Mouse (Mus musculus): ENCODE measurements around the gene Picalm. TPM values are rescaled to one million over a fixed set of nuclear protein-coding genes. Genes with fewer than 3 reads are reported as not detected.
"Not testable (repeated sequence)": the region's sequence is repeated elsewhere in the genome, so short reads cannot be mapped to it uniquely, and the experiment has no call there.

Gene Picalm
- polyA plus RNA-seq, 1 experiment from 2014 or later = 53.9 TPM

DNA sequence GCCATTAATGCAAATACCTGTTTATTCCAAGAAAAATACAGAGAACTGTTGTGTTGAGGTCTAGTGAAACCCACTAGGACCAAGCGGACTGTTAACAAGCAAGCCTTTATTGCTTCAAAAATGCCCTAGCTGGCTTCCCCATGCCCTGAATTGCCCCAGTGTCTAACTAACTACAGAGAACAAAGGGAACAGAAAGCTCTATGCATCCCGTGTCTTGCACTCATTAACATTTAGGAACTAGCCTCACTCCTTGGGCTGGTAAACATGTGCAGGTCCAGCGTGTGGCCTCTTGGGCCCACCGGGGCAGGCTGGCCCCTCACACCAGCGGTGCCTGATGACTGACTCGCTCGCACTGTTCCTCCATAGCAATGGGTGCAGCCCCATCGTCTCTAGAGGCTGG is 86.5 kb downstream of the Picalm start:
- Histone ChIP-seq H3K27me3 (ENCODE audit: control insufficient read depth, insufficient read depth, low read length) (no peaks in the 10 kb centered on the region), H3K27ac (no peak overlapping the region), H3K4me2 (replicated peaks) (no peak overlapping the region), H3K36me3 (replicated peaks; ENCODE audit: control insufficient read depth, insufficient read depth) (no peaks in the 10 kb centered on the region), H3K9ac (no peak overlapping the region), H3K4me3 (replicated peaks; ENCODE audit: low read length) (no peak overlapping the region), H3K4me1 (replicated peaks; ENCODE audit: control insufficient read depth, insufficient read depth, low read length) (no peaks in the 10 kb centered on the region), H3K9me3 (ENCODE audit: control insufficient read depth, low read length) (no peaks in the 10 kb centered on the region)
- DNase-seq (ENCODE audit: low spot score) (no peak), ATAC-seq (ENCODE audit: low FRiP score) (no peak; the same call in 1 of the 2 replicates)
- 57% methylated on average over 8 of the region's 8 CpGs for WGBS

GRCm38 (mm10) chr7:90218122-90218521 is 88.1 kb downstream of the Picalm start:
- Histone ChIP-seq H3K27me3 (ENCODE audit: control insufficient read depth, insufficient read depth, low read length) (no peaks in the 10 kb centered on the region), H3K4me2 (replicated peaks) (no peak overlapping the region), H3K4me3 (replicated peaks; ENCODE audit: low read length) (no peak overlapping the region), H3K27ac (no peak overlapping the region), H3K4me1 (replicated peaks; ENCODE audit: control insufficient read depth, insufficient read depth, low read length) (no peaks in the 10 kb centered on the region), H3K9me3 (ENCODE audit: control insufficient read depth, low read length) (no peaks in the 10 kb centered on the region), H3K9ac (no peak overlapping the region), H3K36me3 (replicated peaks; ENCODE audit: control insufficient read depth, insufficient read depth) (no peaks in the 10 kb centered on the region)
- WGBS = 86% methylated on average over 5 of the region's 5 CpGs
- no peak for DNase-seq (ENCODE audit: low spot score)
- ATAC-seq (ENCODE audit: low FRiP score) = no peak

DNA sequence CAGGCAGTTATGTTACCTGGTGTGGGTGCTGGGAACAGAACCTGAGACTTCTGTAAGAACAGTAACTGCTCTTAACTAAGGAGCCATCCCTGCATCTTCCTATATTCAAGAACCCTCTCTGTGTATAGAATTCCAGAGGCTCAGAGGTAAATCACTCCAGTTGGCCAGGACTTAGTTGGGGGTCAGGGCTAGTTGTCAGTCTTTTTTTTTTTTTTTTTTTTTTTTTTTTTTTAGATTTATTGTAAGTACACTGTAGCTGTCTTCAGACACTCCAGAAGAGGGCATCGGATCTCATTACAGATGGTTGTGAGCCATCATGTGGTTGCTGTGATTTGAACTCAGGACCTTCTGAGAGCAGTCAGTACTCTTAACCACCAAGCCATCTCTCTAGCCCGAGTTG is 91.5 kb downstream of the Picalm start:
- no peaks in the 10 kb centered on the region for H3K36me3 ChIP-seq (replicated peaks; ENCODE audit: control insufficient read depth, insufficient read depth)
- no peak for ATAC-seq (ENCODE audit: low FRiP score)
- no peaks in the 10 kb centered on the region for H3K9me3 ChIP-seq (ENCODE audit: control insufficient read depth, low read length)
- 83% methylated on average over 2 of the region's 2 CpGs for WGBS
- H3K4me1 ChIP-seq (replicated peaks; ENCODE audit: control insufficient read depth, insufficient read depth, low read length) = no peaks in the 10 kb centered on the region
- H3K9ac ChIP-seq = no peak overlapping the region
- no peaks in the 10 kb centered on the region for H3K27me3 ChIP-seq (ENCODE audit: control insufficient read depth, insufficient read depth, low read length)
- H3K4me2 ChIP-seq (replicated peaks) = no peak overlapping the region
- no peak overlapping the region for H3K27ac ChIP-seq
- DNase-seq (ENCODE audit: low spot score) = no peak
- no peak overlapping the region for H3K4me3 ChIP-seq (replicated peaks; ENCODE audit: low read length)

- H3K4me1 ChIP-seq (replicated peaks; ENCODE audit: control insufficient read depth, insufficient read depth, low read length) = no peaks in the 10 kb centered on the region
Observed at GRCm38 (mm10) chr7:90228075-90228474, 98.1 kb downstream of the Picalm start.

GRCm38 (mm10) chr7:90228884-90229283 is 98.9 kb downstream of the Picalm start:
- not testable (repeated sequence) for H3K27ac ChIP-seq; H3K36me3 ChIP-seq (replicated peaks; ENCODE audit: control insufficient read depth, insufficient read depth); H3K4me1 ChIP-seq (replicated peaks; ENCODE audit: control insufficient read depth, insufficient read depth, low read length); H3K9ac ChIP-seq; H3K9me3 ChIP-seq (ENCODE audit: control insufficient read depth, low read length); H3K4me2 ChIP-seq (replicated peaks); H3K4me3 ChIP-seq (replicated peaks; ENCODE audit: low read length); H3K27me3 ChIP-seq (ENCODE audit: control insufficient read depth, insufficient read depth, low read length); DNase-seq (ENCODE audit: low spot score); ATAC-seq (ENCODE audit: low FRiP score)

More at GRCm38 (mm10) chr7:90228075-90228474, 98.1 kb downstream of the Picalm start:
- Histone ChIP-seq H3K9me3 (ENCODE audit: control insufficient read depth, low read length) (no peaks in the 10 kb centered on the region), H3K4me2 (replicated peaks) (no peak overlapping the region), H3K9ac (no peak overlapping the region), H3K36me3 (replicated peaks; ENCODE audit: control insufficient read depth, insufficient read depth) (no peaks in the 10 kb centered on the region), H3K4me3 (replicated peaks; ENCODE audit: low read length) (no peak overlapping the region), H3K27ac (no peak overlapping the region), H3K27me3 (ENCODE audit: control insufficient read depth, insufficient read depth, low read length) (no peaks in the 10 kb centered on the region)
- ATAC-seq (ENCODE audit: low FRiP score) (no peak), DNase-seq (ENCODE audit: low spot score) (no peak)
- 89% methylated on average over 4 of the region's 4 CpGs for WGBS

DNA sequence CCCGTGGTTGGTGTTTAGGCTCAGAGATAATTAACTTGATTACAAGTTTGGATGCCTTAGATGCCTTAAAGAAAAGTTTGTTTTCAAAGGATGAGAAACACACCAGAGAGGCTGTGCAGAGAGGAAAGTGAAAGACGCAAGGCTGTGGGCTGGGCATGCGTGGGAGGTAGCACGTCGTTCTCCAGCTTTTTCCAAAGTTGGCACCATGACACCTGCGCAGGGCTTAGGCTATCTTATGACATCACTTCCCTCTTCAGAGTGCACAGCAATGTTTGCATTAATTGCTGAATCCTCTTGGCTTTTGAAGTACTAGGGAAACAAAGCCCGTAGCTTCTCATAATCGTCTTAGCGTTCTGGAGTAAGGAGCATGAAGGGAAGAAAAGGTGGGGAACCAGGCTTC is 101.4 kb downstream of the Picalm start:
- H3K9me3 ChIP-seq (ENCODE audit: control insufficient read depth, low read length) = no peaks in the 10 kb centered on the region
- no peak for ATAC-seq (ENCODE audit: low FRiP score)
- no peaks in the 10 kb centered on the region for H3K4me1 ChIP-seq (replicated peaks; ENCODE audit: control insufficient read depth, insufficient read depth, low read length)
- H3K27me3 ChIP-seq (ENCODE audit: control insufficient read depth, insufficient read depth, low read length) = no peaks in the 10 kb centered on the region
- WGBS = 84% methylated on average over 9 of the region's 9 CpGs
- no peak overlapping the region for H3K4me3 ChIP-seq (replicated peaks; ENCODE audit: low read length)
- no peak overlapping the region for H3K4me2 ChIP-seq (replicated peaks)
- H3K9ac ChIP-seq = no peak overlapping the region
- no peaks in the 10 kb centered on the region for H3K36me3 ChIP-seq (replicated peaks; ENCODE audit: control insufficient read depth, insufficient read depth)
- no peak overlapping the region for H3K27ac ChIP-seq
- no peak for DNase-seq (ENCODE audit: low spot score)

DNA sequence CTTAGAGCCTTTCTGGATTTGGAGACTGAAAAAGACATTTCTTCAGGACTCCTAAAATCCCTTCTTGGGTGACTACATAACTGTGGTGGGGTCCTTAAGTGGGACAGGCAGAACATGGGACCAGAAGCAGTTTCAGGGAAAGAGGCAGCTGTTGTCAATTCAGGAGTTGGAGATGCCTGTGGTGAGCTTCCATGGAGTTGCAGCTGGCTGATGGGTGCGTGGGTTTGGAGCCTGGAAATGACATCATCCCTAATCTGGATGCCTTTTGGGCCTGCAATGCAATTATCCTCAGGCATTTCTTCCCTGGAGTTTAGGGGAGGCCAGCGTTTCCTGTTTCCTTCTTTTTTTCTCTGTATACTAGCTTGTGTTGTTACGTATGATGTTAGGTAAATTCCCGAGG is 103.9 kb downstream of the Picalm start:
- DNase-seq (ENCODE audit: low spot score) (no peak), ATAC-seq (ENCODE audit: low FRiP score) (no peak)
- H3K9ac ChIP-seq = no peak overlapping the region
- no peaks in the 10 kb centered on the region for H3K4me1 ChIP-seq (replicated peaks; ENCODE audit: control insufficient read depth, insufficient read depth, low read length)
- H3K27me3 ChIP-seq (ENCODE audit: control insufficient read depth, insufficient read depth, low read length) = no peaks in the 10 kb centered on the region
- H3K4me2 ChIP-seq (replicated peaks) = no peak overlapping the region
- 70% methylated on average over 4 of the region's 4 CpGs for WGBS
- no peaks in the 10 kb centered on the region for H3K36me3 ChIP-seq (replicated peaks; ENCODE audit: control insufficient read depth, insufficient read depth)
- no peak overlapping the region for H3K4me3 ChIP-seq (replicated peaks; ENCODE audit: low read length)
- no peaks in the 10 kb centered on the region for H3K9me3 ChIP-seq (ENCODE audit: control insufficient read depth, low read length)
- no peak overlapping the region for H3K27ac ChIP-seq

- Histone ChIP-seq H3K27me3 (ENCODE audit: control insufficient read depth, insufficient read depth, low read length) (no peaks in the 10 kb centered on the region), H3K9me3 (ENCODE audit: control insufficient read depth, low read length) (no peaks in the 10 kb centered on the region), H3K4me1 (replicated peaks; ENCODE audit: control insufficient read depth, insufficient read depth, low read length) (no peaks in the 10 kb centered on the region), H3K9ac (no peak overlapping the region), H3K4me3 (replicated peaks; ENCODE audit: low read length) (no peak overlapping the region), H3K4me2 (replicated peaks) (no peak overlapping the region), H3K36me3 (replicated peaks; ENCODE audit: control insufficient read depth, insufficient read depth) (no peaks in the 10 kb centered on the region), H3K27ac (no peak overlapping the region)
- no peak for ATAC-seq (ENCODE audit: low FRiP score)
- 41% methylated on average over 4 of the region's 4 CpGs for WGBS
- no peak for DNase-seq (ENCODE audit: low spot score)
Observed at GRCm38 (mm10) chr7:90236289-90236905, 106.4 kb downstream of the Picalm start.

- DNase-seq (ENCODE audit: low spot score) (no peak), ATAC-seq (ENCODE audit: low FRiP score) (no peak)
- Histone ChIP-seq H3K4me1 (replicated peaks; ENCODE audit: control insufficient read depth, insufficient read depth, low read length) (no peaks in the 10 kb centered on the region), H3K36me3 (replicated peaks; ENCODE audit: control insufficient read depth, insufficient read depth) (no peaks in the 10 kb centered on the region), H3K27ac (no peak overlapping the region), H3K9me3 (ENCODE audit: control insufficient read depth, low read length) (no peaks in the 10 kb centered on the region), H3K27me3 (ENCODE audit: control insufficient read depth, insufficient read depth, low read length) (no peaks in the 10 kb centered on the region), H3K4me3 (replicated peaks; ENCODE audit: low read length) (no peak overlapping the region), H3K9ac (no peak overlapping the region), H3K4me2 (replicated peaks) (no peak overlapping the region)
- WGBS = 95% methylated on average over 6 of the region's 6 CpGs
Observed at GRCm38 (mm10) chr7:90243151-90243550, 113.1 kb downstream of the Picalm start.

DNA sequence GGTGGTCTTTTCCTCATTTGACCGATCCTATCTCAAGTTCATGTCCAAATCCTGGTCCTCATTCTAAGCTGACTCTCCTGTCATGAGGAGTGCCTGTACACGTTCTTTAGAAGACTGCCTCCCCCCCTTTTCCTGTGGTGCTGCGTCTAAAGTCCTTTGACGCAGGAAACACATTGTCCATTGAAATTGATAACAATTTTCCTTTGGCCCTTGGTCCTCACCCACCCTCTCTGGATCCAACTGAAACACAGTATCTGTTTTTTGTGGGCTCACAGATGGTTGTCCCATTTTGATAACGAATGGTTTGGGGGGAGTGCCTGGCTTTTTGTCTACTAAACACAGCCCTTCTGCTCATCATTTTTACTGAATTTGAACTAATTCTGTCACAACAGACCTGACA is 113.6 kb downstream of the Picalm start:
- H3K36me3 ChIP-seq (replicated peaks; ENCODE audit: control insufficient read depth, insufficient read depth) = no peaks in the 10 kb centered on the region
- no peak overlapping the region for H3K27ac ChIP-seq
- 81% methylated on average over 5 of the region's 5 CpGs for WGBS
- DNase-seq (ENCODE audit: low spot score) = no peak
- H3K4me1 ChIP-seq (replicated peaks; ENCODE audit: control insufficient read depth, insufficient read depth, low read length) = no peaks in the 10 kb centered on the region
- H3K9ac ChIP-seq = no peak overlapping the region
- ATAC-seq (ENCODE audit: low FRiP score) = no peak
- H3K27me3 ChIP-seq (ENCODE audit: control insufficient read depth, insufficient read depth, low read length) = no peaks in the 10 kb centered on the region
- H3K4me2 ChIP-seq (replicated peaks) = no peak overlapping the region
- H3K9me3 ChIP-seq (ENCODE audit: control insufficient read depth, low read length) = no peaks in the 10 kb centered on the region
- H3K4me3 ChIP-seq (replicated peaks; ENCODE audit: low read length) = no peak overlapping the region
